Mouse (Mus musculus) kidney, embryonic 15.5 days (tissue): ENCODE results near the gene Lmna. TPM values are rescaled to one million over a fixed set of nuclear protein-coding genes. Genes with fewer than 3 reads are reported as not detected.

ENCODE experiments used
- ATAC-seq: fragments of 200-750 bp; cut with Nextera tagmentation; replicated peaks from 2 replicates; pipeline ENCODE4 v1.8.0; 2017; ENCODE audit warnings: moderate TSS enrichment; ENCODE audit not compliant: low FRiP score
- H3K27ac ChIP-seq: fragments of 300-500 bp; sonication (generic); 2 replicates; pipeline ENCODE4 v1.5.1; 2015; ENCODE audit warnings: mild to moderate bottlenecking, inconsistent platforms
- H3K27me3 ChIP-seq: fragments of 300-500 bp; sonication (generic); 2 replicates; pipeline ENCODE4 v1.6.1; 2015; ENCODE audit warnings: inconsistent platforms
- H3K36me3 ChIP-seq: fragments of 300-500 bp; sonication (generic); 2 replicates; pipeline ENCODE4 v1.6.1; 2015; ENCODE audit warnings: inconsistent platforms
- H3K4me1 ChIP-seq: fragments of 300-500 bp; sonication (generic); 2 replicates; pipeline ENCODE4 v1.6.1; 2015; ENCODE audit warnings: inconsistent platforms
- H3K4me2 ChIP-seq: fragments of 300-500 bp; sonication (generic); 2 replicates; pipeline ENCODE4 v1.6.1; 2015; ENCODE audit warnings: moderate library complexity, mild to moderate bottlenecking, inconsistent platforms
- H3K4me3 ChIP-seq: fragments of 300-500 bp; sonication (generic); replicated peaks from 2 replicates; pipeline ENCODE4 v1.5.1; 2015; ENCODE audit warnings: mild to moderate bottlenecking, inconsistent platforms
- H3K9ac ChIP-seq: fragments of 300-500 bp; sonication (generic); 2 replicates; pipeline ENCODE4 v1.6.1; 2015; ENCODE audit warnings: mild to moderate bottlenecking, inconsistent platforms
- H3K9me3 ChIP-seq: fragments of 300-500 bp; sonication (generic); replicated peaks from 2 replicates; pipeline ENCODE4 v1.6.1; 2016; ENCODE audit warnings: inconsistent platforms
- WGBS: fragments of 180-500 bp; shearing (Covaris S2); methylation state at CpG from one replicate; pipeline ENCODE4 v1.1.7; 2015; ENCODE audit warnings: mixed read lengths; 5-methylcytosine and 5-hydroxymethylcytosine counted together
- polyA plus RNA-seq: library from polyadenylated mRNA; unstranded; fragments of >200 nt; fragmentation: Nextera tagmentation; extraction: Ambion mirVana; gene quantifications from 2 replicates; pipeline ENCODE4 v1.2.1, GENCODE M21; 2015

The Lmna gene
- polyA plus RNA-seq, 1 experiment from 2014 or later, result 92.0 TPM

DNA sequence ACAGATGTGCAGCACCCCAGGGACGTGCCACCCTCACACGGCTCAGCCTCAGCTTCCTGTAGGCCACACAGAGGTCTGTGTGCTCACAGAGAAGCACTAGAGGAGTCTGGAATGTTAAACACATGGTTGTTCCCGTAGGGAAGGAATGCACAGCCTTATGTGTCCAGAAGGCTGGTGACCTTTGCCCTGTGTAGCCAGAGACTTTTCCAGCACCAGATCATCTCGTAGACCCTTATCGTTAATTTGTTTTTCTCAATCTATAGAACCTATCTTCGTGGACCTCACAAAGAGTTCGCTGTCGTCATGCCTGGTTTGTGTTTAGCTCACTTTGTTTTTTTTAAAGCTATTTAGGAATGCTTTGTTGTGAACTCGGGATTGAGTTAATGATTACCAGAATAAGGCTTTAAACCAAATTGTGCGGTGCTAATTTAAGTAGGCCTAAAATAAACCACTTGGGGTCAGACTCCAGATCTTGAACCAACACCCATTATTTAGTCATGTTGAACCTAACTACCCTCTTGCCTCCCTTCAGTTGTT is 38.7 kb downstream of the Lmna start:
- WGBS, result 52% methylated on average over 10 of the region's 10 CpGs
- no peaks in the 10 kb centered on the region for H3K27me3 ChIP-seq
- H3K9me3 ChIP-seq, result no peaks in the 10 kb centered on the region
- no peak overlapping the region for H3K4me2 ChIP-seq
- peaks cover 9% of the 10 kb centered on the region for H3K4me1 ChIP-seq
- peak overlapping the region; percentile 88 for H3K27ac ChIP-seq
- no peak overlapping the region for H3K9ac ChIP-seq
- H3K4me3 ChIP-seq, result no peak overlapping the region
- H3K36me3 ChIP-seq, result no peaks in the 10 kb centered on the region
- ATAC-seq, result peak; percentile 72

DNA sequence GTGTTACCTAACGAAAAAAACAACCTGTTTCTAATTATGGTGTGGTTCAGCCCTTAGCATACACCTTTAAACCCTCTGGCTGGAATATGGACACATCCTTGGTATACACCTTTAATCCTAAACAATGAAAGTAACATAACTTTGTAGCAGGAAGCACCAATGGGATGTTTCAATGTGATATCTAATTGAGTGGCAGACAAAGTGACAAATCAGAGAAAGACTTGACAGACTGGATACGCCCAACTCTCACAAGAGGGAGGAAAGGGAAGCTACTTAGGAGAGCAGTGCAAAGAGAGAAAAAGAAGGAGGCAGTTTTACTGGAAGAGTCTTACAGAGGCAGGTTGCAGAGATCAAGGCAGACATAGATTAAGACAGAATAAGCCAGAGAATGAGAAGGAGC is 40.3 kb downstream of the Lmna start:
- H3K9me3 ChIP-seq, result no peaks in the 10 kb centered on the region
- peaks cover 9% of the 10 kb centered on the region for H3K4me1 ChIP-seq
- H3K36me3 ChIP-seq, result no peaks in the 10 kb centered on the region
- no peak for ATAC-seq
- whole genome bisulfite sequencing, result 86% methylated on average over 2 of the region's 2 CpGs
- no peak overlapping the region for H3K27ac ChIP-seq
- no peak overlapping the region for H3K9ac ChIP-seq
- H3K4me3 ChIP-seq, result no peak overlapping the region
- no peak overlapping the region for H3K4me2 ChIP-seq
- H3K27me3 ChIP-seq, result no peaks in the 10 kb centered on the region

GRCm38 (mm10) chr3:88467116-88467824 is 42.5 kb downstream of the Lmna start:
- H3K9me3 ChIP-seq, result no peaks in the 10 kb centered on the region
- ATAC-seq, result peak; percentile 80
- H3K36me3 ChIP-seq, result no peaks in the 10 kb centered on the region
- H3K9ac ChIP-seq, result no peak overlapping the region
- peaks cover 9% of the 10 kb centered on the region for H3K4me1 ChIP-seq
- no peak overlapping the region for H3K4me2 ChIP-seq
- 30% methylated on average over 16 of the region's 16 CpGs for WGBS
- no peak overlapping the region for H3K4me3 ChIP-seq
- no peak overlapping the region for H3K27ac ChIP-seq
- 0 out of 2 replicates have a peak, but pooled peaks cover 2% of the 10 kb centered on the region for H3K27me3 ChIP-seq

DNA sequence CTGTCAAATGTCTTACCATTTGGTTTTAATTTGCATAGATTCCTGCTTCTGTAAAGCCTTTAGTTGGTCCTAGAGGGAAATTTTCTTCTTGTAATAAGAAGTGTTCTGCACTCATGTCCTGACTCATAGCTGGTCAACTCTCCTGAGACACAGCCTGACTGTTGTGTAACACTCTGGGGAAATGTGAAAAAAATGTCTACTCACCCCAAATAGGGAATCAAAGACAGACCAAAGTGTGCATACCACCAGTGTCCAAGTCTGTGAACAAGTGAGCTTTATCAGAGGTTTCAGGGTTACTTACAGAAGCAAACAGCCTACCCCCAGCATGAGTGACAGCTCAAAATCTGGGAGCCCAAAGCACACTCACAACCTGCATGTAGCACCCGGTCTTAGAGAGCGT is 44.6 kb downstream of the Lmna start:
- H3K9me3 ChIP-seq, result no peaks in the 10 kb centered on the region
- no peak overlapping the region for H3K4me3 ChIP-seq
- peaks cover 9% of the 10 kb centered on the region for H3K4me1 ChIP-seq
- no peak overlapping the region for H3K9ac ChIP-seq
- ATAC-seq, result no peak
- no peak overlapping the region for H3K27ac ChIP-seq
- peaks cover 5% of the 10 kb centered on the region for H3K27me3 ChIP-seq
- 84% methylated on average over 2 of the region's 2 CpGs for WGBS
- H3K4me2 ChIP-seq, result no peak overlapping the region
- H3K36me3 ChIP-seq, result no peaks in the 10 kb centered on the region

GRCm38 (mm10) chr3:88464425-88464824 is 45.3 kb downstream of the Lmna start:
- no peaks in the 10 kb centered on the region for H3K9me3 ChIP-seq
- ATAC-seq, result no peak
- 55% methylated on average over 3 of the region's 3 CpGs for whole genome bisulfite sequencing
- H3K4me1 ChIP-seq, result peaks cover 9% of the 10 kb centered on the region
- no peak overlapping the region for H3K9ac ChIP-seq
- H3K27me3 ChIP-seq, result peaks cover 12% of the 10 kb centered on the region
- H3K4me2 ChIP-seq, result no peak overlapping the region
- no peaks in the 10 kb centered on the region for H3K36me3 ChIP-seq
- no peak overlapping the region for H3K4me3 ChIP-seq
- no peak overlapping the region for H3K27ac ChIP-seq

- Histone ChIP-seq H3K27ac (no peak within 1 kb of the TSS), H3K4me1 (peaks cover 33% of the 10 kb centered on the region), H3K36me3 (no peaks in the 10 kb centered on the region), H3K27me3 (peaks cover 23% of the 10 kb centered on the region), H3K9me3 (no peaks in the 10 kb centered on the region), H3K4me3 (no peak within 1 kb of the TSS), H3K9ac (no peak within 1 kb of the TSS), H3K4me2 (no peak within 1 kb of the TSS)
- no peak for ATAC-seq
- 46% methylated on average over 12 of the region's 12 CpGs for WGBS
Observed at GRCm38 (mm10) chr3:88460983-88461696, 48.6 kb downstream of the Lmna start, which contains the start of gene Sema4a. Gene Sema4a (minus strand): TSS chr3:88461182.

DNA sequence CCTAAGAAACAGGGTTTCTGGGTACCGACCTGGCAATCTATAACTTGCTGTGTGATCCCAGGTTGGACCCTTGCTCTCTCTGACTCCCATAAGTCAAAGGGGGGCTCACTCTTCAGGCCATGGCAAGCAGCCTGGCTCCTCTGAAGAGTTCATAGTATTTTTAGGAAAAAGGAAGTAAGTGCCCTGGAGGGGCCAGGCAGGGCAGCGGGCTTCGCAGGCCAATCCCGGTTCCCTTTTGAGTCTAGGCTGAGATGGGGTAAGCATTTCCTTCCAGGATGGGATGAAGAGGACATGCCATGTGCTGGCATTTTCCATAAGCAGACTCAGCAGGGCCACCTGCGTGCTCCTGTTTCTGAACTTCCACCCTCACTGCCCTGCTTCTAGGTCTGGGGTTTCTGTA is 49.7 kb downstream of the Lmna start:
- 73% methylated on average over 5 of the region's 5 CpGs for WGBS
- no peak for ATAC-seq
- Histone ChIP-seq H3K27me3 (peaks cover 23% of the 10 kb centered on the region), H3K36me3 (no peaks in the 10 kb centered on the region), H3K4me3 (no peak overlapping the region), H3K9me3 (no peaks in the 10 kb centered on the region), H3K4me1 (peaks cover 44% of the 10 kb centered on the region), H3K27ac (no peak overlapping the region), H3K4me2 (no peak overlapping the region), H3K9ac (no peak overlapping the region)

DNA sequence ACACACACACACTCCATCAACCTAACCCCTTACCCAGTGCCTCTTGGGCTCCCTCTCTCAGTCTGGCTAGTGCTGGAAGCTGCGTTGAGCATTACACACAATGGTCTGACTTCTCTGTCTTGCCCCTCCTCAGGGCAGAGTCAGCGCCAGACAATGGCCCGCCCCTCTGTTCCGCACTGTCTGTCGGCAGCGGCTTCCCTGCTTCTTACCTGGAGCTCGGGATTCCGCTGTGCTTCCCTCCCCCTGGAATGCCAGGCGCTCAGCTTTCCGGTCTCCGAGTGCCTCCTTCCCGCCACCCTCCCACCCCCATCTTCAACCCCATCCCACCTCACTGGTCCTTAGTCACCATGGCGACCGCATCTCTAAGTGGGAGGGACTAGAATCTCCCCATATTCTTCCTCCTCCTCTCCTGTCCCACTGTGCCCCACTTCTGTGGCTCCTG is 51.0 kb downstream of the Lmna start:
- peak; percentile 16; the same call in 1 of the 2 replicates for ATAC-seq
- Histone ChIP-seq H3K9ac (no peak overlapping the region), H3K4me2 (peak overlapping the region; percentile 43), H3K4me1 (peaks cover 53% of the 10 kb centered on the region), H3K4me3 (0 out of 2 replicates have a peak overlapping the region, but pooled peaks have one; percentile 19), H3K27me3 (peaks cover 21% of the 10 kb centered on the region), H3K27ac (no peak overlapping the region), H3K36me3 (no peaks in the 10 kb centered on the region), H3K9me3 (no peaks in the 10 kb centered on the region)
- WGBS, result 2% methylated on average over 14 of the region's 14 CpGs

- no peak for ATAC-seq
- no peaks in the 10 kb centered on the region for H3K9me3 ChIP-seq
- no peaks in the 10 kb centered on the region for H3K36me3 ChIP-seq
- peaks cover 57% of the 10 kb centered on the region for H3K4me1 ChIP-seq
- no peak overlapping the region for H3K4me2 ChIP-seq
- WGBS, result 68% methylated on average over 7 of the region's 7 CpGs
- peak overlapping the region; percentile 87 for H3K27ac ChIP-seq
- no peak overlapping the region for H3K9ac ChIP-seq
- H3K27me3 ChIP-seq, result peaks cover 21% of the 10 kb centered on the region
- H3K4me3 ChIP-seq, result no peak overlapping the region
Observed at GRCm38 (mm10) chr3:88456746-88457532, 52.8 kb downstream of the Lmna start.

DNA sequence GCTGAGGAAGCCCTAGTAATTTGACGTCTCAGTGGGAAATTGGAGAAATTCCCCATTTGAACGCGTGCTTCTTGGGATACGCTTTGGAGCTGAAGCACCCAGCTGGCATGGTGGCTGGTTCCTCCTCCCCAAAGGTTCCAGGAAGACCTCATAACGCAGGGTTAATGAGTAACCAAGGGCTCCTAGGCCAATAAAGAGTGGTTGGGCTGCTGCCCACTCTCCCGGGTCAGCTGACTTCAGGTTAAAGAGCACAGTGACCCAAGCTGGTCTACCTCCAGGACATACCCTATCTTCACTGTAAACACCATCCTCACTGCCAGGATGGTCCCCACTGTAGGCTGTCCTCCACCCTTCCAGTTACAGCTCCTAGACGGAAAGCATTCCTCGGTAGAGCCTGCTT is 53.4 kb downstream of the Lmna start:
- 71% methylated on average over 8 of the region's 8 CpGs for WGBS
- no peaks in the 10 kb centered on the region for H3K36me3 ChIP-seq
- 0 out of 2 replicates have a peak overlapping the region, but pooled peaks have one; percentile 39 for H3K4me2 ChIP-seq
- H3K4me1 ChIP-seq, result peaks cover 56% of the 10 kb centered on the region
- H3K9me3 ChIP-seq, result no peaks in the 10 kb centered on the region
- H3K27me3 ChIP-seq, result peaks cover 21% of the 10 kb centered on the region
- H3K9ac ChIP-seq, result no peak overlapping the region
- H3K4me3 ChIP-seq, result no peak overlapping the region
- ATAC-seq, result peak; percentile 35
- H3K27ac ChIP-seq, result peak overlapping the region; percentile 87

- H3K36me3 ChIP-seq, result no peaks in the 10 kb centered on the region
- H3K9me3 ChIP-seq, result no peaks in the 10 kb centered on the region
- peak; percentile 30; the same call in 1 of the 2 replicates for ATAC-seq
- H3K4me1 ChIP-seq, result peaks cover 50% of the 10 kb centered on the region
- H3K27ac ChIP-seq, result peak overlapping the region; percentile 87
- H3K4me2 ChIP-seq, result peak overlapping the region; percentile 39; the same call in 1 of the 2 replicates
- peak overlapping the region; percentile 21; the same call in 1 of the 2 replicates for H3K9ac ChIP-seq
- WGBS, result 67% methylated on average over 18 of the region's 18 CpGs
- no peak overlapping the region for H3K4me3 ChIP-seq
- H3K27me3 ChIP-seq, result peaks cover 21% of the 10 kb centered on the region
Observed at GRCm38 (mm10) chr3:88455588-88456264, 54.0 kb downstream of the Lmna start.
